Mouse (Mus musculus): ENCODE results near the gene Gpr6.

- TF ChIP-seq CTCF (IDR thresholded peaks at IDR 0.05; ENCODE audit: control insufficient read depth, insufficient read depth, insufficient read length), result no peak
- no peak for TF ChIP-seq USF1 (IDR thresholded peaks at IDR 0.05; ENCODE audit: low read depth)
Observed at GRCm38 (mm10) chr10:41042272-41042671, 29.8 kb downstream of the Gpr6 start.
